Mouse (Mus musculus) fat pad, adult 2 months (tissue): ENCODE data around the gene Lce6a.

ENCODE experiments used
- DNase-seq: peaks from one replicate; pipeline ENCODE4 v3.0.0-alpha.2; 2011; ENCODE audit warnings: low read depth, low spot score; ENCODE audit errors: extremely low read depth

The Lce6a gene

DNA sequence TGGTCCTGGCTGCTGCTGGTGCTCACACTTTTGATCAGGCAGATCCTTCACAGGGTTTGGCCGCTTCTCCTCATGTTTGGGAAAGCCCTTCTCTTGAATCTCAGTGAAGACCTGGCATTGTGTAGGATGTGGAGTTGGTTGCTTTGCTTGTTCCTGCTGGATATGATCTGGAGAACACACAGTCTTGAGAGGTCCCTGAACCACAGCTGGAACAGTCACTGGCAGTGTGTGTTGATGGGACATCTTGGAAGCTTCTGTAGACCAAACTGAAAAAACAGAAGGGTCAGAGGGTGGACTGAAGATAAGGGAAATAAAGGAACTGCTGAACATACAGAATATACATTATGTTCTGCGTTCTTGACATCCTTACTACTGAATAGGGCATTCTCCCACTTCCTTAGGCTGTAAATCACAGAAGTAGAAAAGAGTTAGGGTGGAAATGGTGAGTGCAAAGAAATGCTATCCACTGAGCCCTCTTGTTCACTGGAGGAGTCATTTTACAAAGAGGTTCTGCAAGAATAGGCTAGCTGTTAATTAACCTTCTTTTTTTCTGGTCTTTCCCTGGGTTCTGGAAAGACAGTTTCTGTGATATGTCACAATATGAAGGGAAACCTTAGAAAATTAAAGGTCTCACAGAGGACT lies 48.8 kb downstream of the Lce6a start:
- no peak for DNase-seq
